12 mouse cellular contexts compared by ENCODE assay signal in genomic region chr16:73873828-73874558, GRCm38 (mm10).
"Had no signal": no experiment of that assay in that cellular context is flagged by ENCODE, and none has a peak within 500 bp of the region (broad histone marks: within the 10 kb centered on the region; RNA-seq: fewer than 3 reads in every experiment).

No protein-coding gene starts in this region.

- H3K27me3 ChIP-seq: limb, embryonic 12.5 days; midbrain, embryonic 12.5 days; neural tube, embryonic 13.5 days had no signal

- H3K9ac ChIP-seq: limb, embryonic 12.5 days; midbrain, embryonic 12.5 days; neural tube, embryonic 13.5 days had no signal

- ATAC-seq: inflammation-experienced regulatory T-cells, adult 6 months; intestine, postnatal 0 days; midbrain, embryonic 16.5 days had no signal

- H3K4me2 ChIP-seq: limb, embryonic 12.5 days; midbrain, embryonic 12.5 days; neural tube, embryonic 13.5 days had no signal

- H3K4me1 ChIP-seq: midbrain, embryonic 12.5 days; neural tube, embryonic 13.5 days had no signal

- H3K4me3 ChIP-seq: layer of hippocampus, adult 2 months; limb, embryonic 12.5 days; midbrain, embryonic 12.5 days; neural tube, embryonic 13.5 days had no signal

- H3K27ac ChIP-seq: layer of hippocampus, adult 2 months; limb, embryonic 12.5 days; midbrain, embryonic 12.5 days; neural tube, embryonic 13.5 days; stomach, postnatal 0 days had no signal

- H3K9me3 ChIP-seq: limb, embryonic 12.5 days; midbrain, embryonic 12.5 days; neural tube, embryonic 13.5 days had no signal

- DNase-seq: kidney, adult 8-10 months; kidney, postnatal 36 days; right cerebral cortex, postnatal 14 days; thymus, postnatal 14 days had no signal

- H3K36me3 ChIP-seq: limb, embryonic 12.5 days; midbrain, embryonic 12.5 days; neural tube, embryonic 13.5 days had no signal
